Mouse (Mus musculus) kidney, adult 8-10 months (tissue): ENCODE measurements around the gene Ctsw.
A peak's percentile ranks its signal among the peaks of the same experiment; 100 is the strongest.
"Not testable (repeated sequence)": the region's sequence is repeated elsewhere in the genome, so short reads cannot be mapped to it uniquely, and the experiment has no call there.

Experiments used
- DNase-seq, 2 experiments: peaks; one replicate each; pipeline ENCODE4 v3.0.0; 2022

The Ctsw gene

DNA sequence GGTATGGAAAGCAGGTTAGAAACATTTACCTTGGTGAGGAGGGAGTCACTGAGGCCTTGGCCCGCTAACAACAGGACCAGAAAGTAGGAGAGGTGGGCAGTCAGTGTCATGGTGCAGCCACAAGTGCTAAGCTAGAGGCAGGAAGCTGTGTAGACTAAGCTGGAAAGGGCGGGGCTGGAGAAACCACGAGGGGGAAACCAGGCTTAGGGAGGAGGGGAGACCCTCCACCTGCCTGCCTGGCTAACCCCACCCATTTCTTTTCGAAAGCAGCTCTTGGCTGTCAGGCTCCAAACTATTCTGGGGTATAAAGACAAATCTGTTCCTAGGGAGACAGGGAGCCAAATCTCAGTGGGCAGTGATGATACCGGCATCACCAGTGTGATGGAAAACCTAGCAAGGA, at the start of gene Ctsw:
Gene Ctsw, minus strand, starts transcription at position 134 of the 400 bp plus-strand sequence.
- DNase-seq, result no peak

DNA sequence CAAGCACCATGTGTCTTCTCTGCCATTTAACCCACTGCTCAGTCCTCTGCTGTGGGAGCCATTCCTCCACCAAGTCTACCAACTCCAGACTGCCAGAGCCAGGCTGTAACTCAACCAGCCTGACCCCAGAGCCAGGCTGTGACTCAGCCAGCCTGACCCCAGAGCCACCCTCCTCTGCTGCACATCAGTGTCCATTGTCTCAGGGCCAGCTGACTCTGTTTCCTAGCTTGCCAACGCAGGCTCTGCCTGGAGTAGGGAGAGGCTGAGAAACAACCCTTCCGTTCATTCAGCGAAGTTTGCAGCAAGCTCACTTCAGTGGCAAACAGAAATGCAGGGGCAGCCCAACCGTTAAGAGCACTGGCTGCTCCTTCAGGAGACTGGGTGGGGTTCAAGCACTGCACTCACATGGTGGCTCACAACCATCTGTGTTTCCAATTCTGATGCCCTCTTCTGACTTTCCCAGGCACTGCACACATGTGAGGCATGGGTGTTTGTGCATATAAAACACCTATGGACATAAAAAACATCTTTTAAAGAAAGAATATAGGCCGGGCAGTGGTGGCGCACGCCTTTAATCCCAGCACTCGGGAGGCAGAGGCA, 48.7 kb upstream of the Ctsw start:
- DNase-seq, result no peak

DNA sequence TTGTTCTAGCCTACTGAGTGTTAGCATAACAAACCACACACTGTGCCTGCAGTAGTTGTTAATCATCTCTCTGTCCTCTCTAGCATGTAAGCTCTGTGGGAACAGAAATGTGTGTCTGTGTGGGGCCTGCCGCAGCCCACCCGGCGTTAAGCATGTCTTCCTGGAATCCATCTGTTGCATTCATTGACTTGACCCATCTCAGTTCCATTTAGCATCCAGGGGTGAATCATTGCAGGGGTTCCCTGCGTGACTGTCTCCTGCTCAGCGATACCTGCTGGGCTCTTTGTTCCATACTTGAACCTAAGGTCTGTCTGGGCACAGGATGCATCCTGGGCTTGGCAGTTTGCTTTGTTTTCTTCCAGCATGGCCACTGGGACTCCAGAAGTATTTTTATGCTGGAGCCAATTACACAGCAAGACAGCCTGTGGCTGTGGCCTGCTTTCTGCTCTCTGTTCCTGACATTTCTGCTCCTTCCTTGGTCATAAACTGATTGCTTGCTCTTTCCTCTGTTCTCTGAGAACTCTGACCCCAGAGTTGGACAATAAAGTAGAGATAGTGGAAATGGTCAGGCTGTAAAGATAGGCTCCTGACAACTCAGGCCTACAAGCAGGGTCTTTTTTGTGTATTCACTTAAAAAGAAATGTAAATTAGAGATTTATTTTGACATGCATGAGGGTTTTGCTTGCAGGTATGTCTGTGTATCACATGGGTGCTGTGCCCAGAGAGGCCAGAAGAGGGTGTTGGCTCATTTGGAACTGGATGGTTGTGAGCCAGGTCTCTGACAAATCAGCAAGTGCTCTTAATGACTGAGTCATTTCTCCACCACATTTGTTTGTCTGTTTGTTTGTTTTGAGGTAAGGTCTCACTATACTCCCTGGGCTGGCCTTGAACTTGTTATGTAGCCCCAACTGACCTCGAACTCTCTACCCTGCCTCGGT, 47.8 kb upstream of the Ctsw start:
- DNase-seq, result peak in 1 of 2 experiments; percentile 21

DNA sequence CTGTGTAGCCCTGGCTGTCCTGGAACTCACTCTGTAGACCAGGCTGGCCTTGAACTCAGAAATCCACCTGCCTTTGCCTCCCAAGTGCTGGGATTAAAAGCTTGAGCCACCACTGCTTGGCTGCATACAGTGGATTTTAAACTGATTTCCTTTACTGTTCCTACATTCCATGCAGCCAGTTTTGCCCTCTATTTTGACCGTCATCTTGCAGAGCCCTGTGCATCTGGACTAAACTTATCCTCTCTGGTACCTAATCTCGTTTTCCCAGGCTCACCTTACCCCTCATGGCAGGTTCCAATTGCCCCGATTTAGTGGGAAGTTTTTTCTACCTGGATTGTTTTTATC, 44.7 kb upstream of the Ctsw start:
- DNase-seq, result no peak

DNA sequence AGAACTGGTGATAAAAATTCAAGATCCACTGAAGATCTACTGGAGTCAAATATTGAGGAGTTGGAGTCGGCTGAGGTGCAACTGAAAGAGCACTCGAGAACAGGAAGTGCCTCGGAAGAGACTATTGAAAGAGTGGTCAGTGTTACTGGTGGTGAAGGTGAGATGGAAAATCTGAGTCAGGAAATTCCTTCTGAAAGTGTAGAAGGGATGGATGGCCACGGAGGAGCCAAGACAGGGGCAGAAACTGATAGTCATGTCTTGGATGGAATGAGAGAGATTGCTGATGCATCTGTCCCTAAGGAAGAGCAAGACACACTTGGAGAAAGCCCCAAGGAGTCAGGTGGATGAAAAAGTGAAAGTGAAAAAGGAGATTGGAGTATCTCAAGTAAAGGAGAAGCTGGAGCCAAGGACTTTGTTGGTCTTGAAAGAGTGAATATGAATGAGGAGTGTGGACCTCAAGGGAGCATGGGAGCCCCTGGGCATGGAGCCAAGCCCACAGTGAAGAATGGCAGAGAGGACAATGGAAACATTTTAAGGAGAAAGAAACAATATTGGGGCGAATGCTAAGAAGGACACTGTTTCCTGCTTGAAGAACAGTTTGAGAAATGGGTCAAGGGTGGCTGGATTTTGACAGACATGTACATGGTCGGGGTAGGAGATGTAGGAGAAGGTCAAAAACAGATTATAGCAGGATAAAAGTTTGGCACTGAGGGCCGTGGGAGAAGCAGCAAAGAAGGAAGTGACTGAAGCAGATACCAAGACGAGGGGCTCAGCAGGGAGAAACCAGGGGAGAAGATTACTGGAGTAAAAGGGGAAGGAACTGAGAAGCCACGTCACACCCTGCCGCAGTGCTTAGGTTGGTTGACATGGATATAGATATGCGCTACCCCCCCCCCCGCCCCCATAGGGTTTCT, 44.0 kb upstream of the Ctsw start:
- no peak for DNase-seq

DNA sequence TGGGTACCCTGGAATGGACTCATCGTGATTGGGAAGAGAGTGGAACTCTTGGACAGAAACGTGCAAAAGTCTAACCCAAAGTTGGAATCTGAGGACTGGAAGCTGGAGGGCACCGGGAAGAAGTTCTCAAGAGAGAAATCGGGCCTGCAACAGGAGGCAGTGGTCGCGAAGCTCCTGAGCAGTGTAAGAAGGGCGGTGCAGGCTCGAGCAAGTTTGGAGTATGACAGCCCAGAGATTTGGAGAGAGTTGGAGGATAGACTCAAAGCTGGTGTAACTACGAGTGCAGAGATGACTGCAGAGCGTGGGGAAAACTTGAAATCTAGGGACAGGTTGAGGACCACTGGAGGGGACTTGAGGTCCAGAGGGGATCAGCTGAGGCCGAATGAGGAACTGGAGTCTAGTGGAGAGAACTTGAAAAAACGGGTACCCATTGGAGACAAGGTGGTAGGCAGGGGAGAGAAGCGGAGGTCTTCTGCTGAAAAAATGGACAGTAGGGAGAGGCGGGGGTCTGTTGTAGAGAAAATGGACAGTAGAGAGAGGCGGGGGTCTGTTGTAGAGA, 42.8 kb upstream of the Ctsw start:
- peak in 1 of 2 experiments; percentile 21 for DNase-seq

DNA sequence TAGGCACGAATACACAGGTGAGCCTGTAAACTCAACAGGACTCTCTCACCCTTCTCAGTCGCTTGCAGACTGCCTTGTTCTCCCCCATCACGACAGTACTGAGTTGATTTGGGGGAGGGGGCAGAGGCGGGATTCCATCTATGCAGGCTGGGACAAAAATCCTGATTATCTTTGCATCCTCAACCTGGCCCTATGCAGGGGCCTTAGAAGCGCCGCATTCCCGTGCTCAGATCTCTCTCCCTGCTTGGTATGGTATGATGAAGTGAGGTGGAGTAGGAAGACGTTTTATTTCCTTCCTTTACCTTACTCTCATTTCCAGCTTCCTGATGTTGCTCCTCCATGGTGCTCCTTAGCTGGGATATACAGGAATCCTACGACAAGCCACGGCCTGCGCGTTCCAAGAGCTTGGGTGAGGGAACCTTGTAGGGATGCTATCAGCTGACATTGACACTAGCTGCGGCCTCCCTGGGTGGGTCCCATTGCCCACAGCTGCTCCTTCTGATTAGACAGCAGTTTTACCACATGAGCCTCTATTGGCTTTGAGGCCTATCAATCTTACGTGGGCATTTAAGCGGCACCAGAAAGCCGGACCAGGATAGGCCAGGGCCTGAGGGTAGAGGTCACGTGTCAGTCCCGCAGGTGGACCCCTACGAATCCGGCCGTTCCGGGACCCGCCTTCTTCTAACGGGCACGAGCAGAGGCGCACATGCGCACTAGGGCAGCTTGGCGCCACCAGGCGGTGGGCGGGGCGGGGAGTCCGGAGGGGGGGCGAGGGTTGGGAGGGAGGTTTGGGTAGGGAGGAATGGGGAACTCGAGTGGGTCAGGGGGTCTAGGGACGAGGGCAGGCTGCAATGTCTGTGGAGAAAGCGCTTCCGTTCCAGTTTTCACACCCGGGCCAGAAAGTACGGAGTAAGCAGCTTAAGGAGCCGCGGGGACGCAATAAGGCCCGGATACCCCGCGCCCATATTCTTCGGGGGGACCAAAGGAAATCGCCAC, 42.0 kb upstream of the Ctsw start, which contains the start of gene Snx32:
Gene Snx32, minus strand, starts transcription at position 508 of the 996 bp plus-strand sequence.
- peak; percentile 98 to 99 for DNase-seq

DNA sequence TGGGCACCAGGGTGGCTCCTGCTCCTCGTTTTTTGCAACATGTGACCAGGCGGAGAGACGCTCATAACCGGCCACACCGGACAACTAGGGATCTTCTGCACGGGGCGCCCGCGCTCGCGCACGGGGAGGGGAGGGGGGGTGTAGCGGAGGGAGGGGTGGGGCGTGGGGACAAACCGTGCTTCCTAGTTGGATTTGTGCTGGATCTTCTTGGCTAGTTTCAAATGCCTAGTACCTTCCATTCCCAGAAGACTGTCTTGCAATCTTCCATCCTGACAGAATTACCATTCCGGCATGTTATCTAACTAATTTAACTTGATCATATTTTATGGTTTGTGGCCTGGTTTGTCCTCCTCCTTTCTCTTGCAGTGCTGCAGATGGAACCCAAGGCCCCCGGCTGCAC, 35.4 kb upstream of the Ctsw start, which contains the start of gene 1700020D05Rik:
Gene 1700020D05Rik, minus strand, starts transcription at position 101 of the 400 bp plus-strand sequence.
- DNase-seq, result no peak

DNA sequence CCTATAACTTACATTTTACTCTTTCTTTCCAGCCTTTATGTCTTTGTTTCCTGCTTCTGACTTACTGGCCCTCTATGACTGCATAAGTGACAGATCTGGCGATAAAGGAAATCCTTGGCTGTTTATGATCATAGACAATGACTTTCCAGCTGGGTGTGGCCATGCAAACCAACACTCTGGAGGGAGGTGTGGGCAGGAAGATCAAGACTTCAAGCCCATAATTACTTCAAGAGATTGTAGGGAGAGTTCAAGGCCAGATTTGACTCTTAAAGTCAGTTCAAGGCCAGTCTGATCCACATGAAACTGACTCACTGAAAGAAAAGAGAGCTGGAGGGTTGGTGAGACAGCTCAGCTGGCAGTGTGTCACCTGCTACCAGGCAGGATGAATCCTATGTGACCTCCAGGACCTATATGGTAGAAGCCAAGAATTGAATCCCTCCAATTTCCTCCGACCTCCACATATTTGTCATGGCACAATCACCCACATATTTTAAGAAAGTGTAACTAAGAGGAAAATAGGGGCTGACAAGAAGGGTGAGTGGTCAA, 32.1 kb upstream of the Ctsw start:
- DNase-seq, result no peak

DNA sequence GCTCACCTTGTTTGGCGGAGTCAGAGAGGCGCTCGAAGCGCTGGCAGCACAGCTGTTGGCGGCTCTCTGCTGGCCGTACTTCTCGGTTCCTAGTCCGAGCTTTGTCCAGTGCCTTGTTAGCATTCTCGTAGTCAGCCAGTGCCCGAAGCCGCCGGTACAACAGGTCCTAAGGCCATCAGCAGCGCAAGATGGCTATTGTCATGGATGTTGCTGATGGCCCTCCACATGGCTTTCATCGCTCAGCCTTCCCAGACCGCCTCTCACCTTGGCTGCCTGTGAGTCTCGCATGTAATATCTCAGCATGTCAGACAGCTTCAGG, 27.7 kb upstream of the Ctsw start:
- no peak for DNase-seq

DNA sequence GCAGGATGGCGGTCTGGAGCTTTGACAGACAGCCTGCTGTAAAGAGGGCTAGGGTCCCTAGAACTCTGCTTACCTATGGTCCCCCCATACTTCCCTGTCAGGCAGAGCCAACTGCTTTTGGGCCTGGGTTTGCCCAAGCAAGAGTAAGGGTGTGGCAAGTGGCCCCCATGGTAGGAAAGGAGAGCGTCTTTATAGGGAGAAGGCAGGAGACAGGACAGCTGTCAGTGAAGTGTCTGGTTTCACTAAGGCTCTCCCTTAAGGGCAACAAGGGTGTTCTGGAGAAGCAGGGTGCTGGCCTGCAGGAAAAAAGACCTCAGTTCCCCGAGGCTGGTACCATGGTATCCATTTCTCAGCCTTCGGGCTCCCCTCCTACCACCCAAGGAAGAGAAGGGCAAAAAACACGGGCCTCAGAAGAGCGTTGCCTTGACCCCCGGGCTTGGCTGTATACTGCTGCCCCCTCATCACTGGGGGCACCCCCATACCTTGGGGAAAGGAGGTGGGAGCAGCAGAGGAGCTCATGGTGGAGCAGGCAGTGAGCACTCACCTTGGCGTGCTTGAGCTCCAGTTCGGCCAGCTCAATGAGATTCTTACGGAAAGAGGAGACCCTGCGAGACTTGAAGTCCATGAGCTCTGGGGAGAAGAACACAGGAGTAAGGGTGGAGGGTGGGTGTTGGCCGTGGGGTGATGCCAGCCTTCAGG, 27.2 kb upstream of the Ctsw start:
- no peak for DNase-seq

DNA sequence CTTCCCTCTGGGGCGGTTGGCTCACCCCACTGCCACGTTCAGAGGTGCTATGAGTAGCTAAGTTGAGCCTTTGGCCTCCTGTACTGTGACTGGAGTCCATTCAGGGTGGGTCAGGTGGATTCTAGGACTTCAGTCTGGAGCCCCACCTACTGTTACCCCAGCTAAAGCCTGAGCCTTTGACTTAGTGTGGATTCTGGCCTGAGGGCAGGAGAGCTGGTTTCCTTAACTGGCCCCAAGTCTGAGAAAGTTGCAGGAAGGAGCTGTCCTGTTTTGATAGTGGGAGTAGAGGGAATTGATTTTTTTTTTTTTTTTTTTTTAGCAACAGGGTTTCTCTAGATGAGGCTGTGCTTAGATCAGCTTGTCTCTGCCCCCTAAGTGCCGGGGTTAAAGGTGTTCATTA, 26.0 kb upstream of the Ctsw start:
- peak; percentile 48 to 68 for DNase-seq

DNA sequence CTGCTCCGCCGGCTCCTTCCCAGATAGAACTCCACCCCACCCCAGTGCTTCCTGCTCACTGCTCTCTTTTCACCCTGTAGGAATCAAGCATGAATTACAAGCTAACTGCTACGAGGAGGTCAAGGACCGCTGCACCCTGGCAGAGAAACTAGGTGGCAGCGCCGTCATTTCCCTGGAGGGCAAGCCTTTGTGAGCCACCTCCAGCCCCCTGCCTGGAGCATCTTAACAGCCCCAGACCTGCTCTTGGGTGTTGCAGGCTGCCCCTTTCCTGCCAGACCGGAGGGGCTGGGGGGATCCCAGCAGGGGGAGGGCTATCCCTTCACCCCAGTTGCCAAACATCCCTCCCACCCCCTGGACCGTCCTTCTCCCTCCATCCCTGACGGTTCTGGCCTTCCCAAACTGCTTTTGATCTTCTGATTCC, 25.0 kb upstream of the Ctsw start:
- peak in 1 of 2 experiments; percentile 40 for DNase-seq

DNA sequence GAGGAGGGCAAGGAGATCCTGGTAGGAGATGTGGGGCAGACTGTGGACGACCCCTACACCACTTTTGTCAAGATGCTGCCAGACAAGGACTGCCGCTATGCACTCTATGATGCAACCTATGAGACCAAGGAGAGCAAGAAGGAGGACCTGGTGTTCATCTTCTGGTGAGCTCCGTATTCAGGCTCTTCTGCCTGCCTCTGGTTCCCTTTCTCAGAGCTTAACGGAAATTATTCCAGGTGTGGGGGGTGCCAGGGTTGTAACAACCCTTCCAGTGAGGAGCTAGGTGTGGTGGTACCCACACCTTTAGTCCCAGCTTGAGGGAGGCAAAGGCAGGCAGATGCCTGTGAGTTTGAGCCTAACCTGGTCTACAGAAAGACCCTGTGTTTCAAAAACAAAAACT, 24.3 kb upstream of the Ctsw start:
- no peak for DNase-seq

DNA sequence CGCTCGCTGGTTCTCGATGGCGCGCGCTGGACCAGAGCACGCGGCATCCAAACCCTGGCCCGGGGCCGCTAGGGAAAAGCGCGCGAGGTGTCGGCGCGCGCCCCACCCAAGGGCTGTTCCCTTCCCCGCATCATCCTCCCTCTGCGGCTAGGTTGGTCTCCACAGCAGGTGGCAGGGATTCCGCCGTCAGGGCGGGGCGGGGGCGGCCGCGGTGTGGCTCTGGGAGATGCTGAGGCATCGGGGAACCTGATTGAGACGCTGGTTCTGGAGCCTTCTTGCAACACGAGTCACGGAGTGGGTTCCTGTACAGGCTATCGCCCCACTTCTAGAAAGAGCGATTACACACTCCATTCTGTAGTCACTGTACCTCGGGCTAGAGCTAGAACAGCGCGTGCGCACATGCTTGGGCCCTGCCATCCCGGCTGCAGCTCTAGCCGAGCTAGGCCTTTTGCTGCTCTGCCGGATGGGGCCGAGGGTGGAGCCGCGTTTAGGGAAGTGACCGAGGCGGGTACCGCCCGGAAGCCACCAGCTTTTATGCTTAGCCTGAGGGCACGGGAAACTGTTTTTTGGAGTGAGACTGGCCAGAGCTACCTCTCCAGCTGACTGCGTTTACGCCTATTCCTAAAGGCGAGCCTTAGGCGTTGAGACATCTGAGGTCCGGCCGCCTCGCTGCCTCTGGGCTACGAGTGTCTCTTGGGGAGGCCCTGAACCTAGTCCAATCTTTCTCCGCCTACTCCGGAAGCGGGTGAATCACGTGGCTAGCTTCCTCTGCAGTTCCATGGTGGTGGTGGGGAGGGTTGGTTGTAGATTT, 22.8 kb upstream of the Ctsw start:
- peak; percentile 86 to 89 for DNase-seq

DNA sequence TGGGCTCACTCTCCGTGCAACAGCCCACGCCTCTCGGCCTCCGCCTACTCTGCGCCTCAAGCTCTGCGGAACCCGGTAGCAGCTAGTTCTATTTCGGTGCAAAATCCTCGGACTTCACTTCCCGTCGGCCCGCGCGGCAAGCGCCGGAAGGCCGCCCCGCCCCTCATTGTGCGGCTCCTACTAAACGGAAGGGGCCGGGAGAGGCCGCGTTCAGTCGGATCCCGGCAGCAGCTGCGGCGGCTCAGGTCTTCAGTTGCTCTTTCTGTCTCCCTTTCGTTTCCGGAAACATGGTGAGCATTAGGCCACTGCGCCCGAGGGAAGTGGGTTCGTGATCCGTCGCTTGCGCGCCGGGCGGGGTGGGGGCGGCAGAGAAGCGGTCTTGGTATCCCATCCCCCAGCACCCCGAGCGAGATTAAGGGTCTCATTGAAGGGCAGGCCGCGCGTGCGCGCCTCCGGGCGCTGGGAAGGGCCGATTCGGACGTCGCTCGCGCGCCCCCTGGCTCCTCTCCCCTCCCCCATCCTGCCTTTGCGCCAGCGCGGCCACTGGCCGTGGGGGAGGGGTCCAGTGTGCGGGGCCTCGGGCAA, 22.1 kb upstream of the Ctsw start, which contains the start of gene Cfl1:
Gene Cfl1, plus strand, starts transcription at position 143 of the 585 bp plus-strand sequence.
- DNase-seq, result peak; percentile 95 to 96

DNA sequence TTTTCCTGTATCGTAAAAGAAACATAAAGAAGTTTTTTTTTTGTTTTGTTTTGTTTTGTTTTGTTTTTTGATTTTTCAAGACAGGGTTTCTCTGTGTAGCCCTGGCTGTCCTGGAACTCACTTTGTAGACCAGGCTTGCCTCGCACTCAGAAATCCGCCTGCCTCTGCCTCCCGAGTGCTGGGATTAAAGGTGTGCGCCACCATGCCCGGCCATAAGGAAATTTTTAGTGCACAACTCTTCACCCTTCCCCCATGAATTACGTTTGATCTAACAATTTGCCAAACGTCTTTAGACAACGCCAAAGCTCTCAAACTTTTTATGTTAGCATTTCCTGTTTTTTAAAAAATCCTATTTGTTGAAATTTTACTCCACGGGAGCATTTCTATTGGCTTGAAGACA, 21.4 kb upstream of the Ctsw start:
- not testable (repeated sequence) for DNase-seq

DNA sequence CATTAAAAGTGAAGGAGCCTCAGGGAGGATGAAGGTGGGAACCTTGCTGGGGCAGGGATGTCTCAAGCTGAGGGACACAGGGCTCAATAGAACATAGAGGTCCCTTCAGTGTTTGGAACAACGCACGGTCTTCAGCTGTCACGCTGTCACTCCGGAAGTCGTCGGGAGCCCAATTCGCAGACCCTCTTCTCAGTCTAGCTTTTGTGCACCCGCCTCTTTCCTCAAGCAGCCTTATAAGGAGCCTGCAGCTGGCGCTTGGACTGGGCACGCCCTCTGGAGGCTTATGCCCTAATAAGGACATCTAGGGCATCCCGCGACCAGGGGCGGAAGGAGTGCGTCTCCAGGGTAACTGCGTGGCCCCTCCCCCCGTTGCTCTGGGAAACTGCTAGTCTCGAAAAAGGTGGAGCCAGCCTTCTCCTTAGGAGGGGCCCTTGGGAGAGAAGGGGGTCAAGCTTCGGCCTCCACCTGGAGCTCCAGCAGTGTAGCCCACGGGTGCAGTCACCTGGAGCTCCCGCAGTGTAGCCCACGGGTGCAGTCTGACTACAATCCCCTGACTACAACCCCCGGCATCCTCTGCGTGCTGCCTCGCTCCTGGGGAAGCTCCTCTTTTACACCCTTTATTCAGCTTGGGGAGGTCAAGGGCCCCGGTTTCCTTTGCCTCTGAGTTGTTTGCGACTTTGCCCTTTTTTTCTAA, 20.7 kb upstream of the Ctsw start:
- peak; percentile 98 to 99 for DNase-seq
